Mouse (Mus musculus): ENCODE data around the gene Plvap. TPM values are rescaled to one million over a fixed set of nuclear protein-coding genes. Genes with fewer than 3 reads are reported as not detected.

Gene Plvap
- polyA plus RNA-seq, 1 experiment, result 11.0 TPM

GRCm38 (mm10) chr8:71513018-71513754, 1.6 kb upstream of the Plvap start:
- Histone ChIP-seq H3K4me1 (ENCODE audit: control insufficient read depth, insufficient read depth, low read length) (no peaks in the 10 kb centered on the region), H3K27ac (ENCODE audit: insufficient read depth, low read length) (no peak overlapping the region), H3K4me3 (ENCODE audit: insufficient read depth, low read length) (no peak overlapping the region)
- TF ChIP-seq CTCF (IDR thresholded peaks at IDR 0.05; ENCODE audit: extremely low read depth, insufficient read depth, low read length), result no peak
- no peak for TF ChIP-seq POLR2A (IDR thresholded peaks at IDR 0.05; ENCODE audit: extremely low read depth, insufficient read depth, low read length)

GRCm38 (mm10) chr8:71509316-71509715, 2.2 kb downstream of the Plvap start:
- Histone ChIP-seq H3K27ac (ENCODE audit: insufficient read depth, low read length) (no peak overlapping the region), H3K4me3 (ENCODE audit: insufficient read depth, low read length) (no peak overlapping the region), H3K4me1 (ENCODE audit: control insufficient read depth, insufficient read depth, low read length) (no peaks in the 10 kb centered on the region)
- no peak for TF ChIP-seq CTCF (IDR thresholded peaks at IDR 0.05; ENCODE audit: extremely low read depth, insufficient read depth, low read length)
- no peak for TF ChIP-seq POLR2A (IDR thresholded peaks at IDR 0.05; ENCODE audit: extremely low read depth, insufficient read depth, low read length)

GRCm38 (mm10) chr8:71507589-71508104, 3.9 kb downstream of the Plvap start:
- no peak for TF ChIP-seq CTCF (IDR thresholded peaks at IDR 0.05; ENCODE audit: extremely low read depth, insufficient read depth, low read length)
- peak; percentile 65; the same call in 1 of the 2 replicates for TF ChIP-seq POLR2A (IDR thresholded peaks at IDR 0.05; ENCODE audit: extremely low read depth, insufficient read depth, low read length)
- Histone ChIP-seq H3K27ac (ENCODE audit: insufficient read depth, low read length) (no peak overlapping the region), H3K4me1 (ENCODE audit: control insufficient read depth, insufficient read depth, low read length) (no peaks in the 10 kb centered on the region), H3K4me3 (ENCODE audit: insufficient read depth, low read length) (peak overlapping the region; percentile 55)

- Histone ChIP-seq H3K4me3 (ENCODE audit: insufficient read depth, low read length) (no peak overlapping the region), H3K4me1 (ENCODE audit: control insufficient read depth, insufficient read depth, low read length) (no peaks in the 10 kb centered on the region), H3K27ac (ENCODE audit: insufficient read depth, low read length) (no peak overlapping the region)
- TF ChIP-seq CTCF (IDR thresholded peaks at IDR 0.05; ENCODE audit: extremely low read depth, insufficient read depth, low read length) (no peak), POLR2A (IDR thresholded peaks at IDR 0.05; ENCODE audit: extremely low read depth, insufficient read depth, low read length) (no peak)
Observed at GRCm38 (mm10) chr8:71505979-71506378, 5.6 kb downstream of the Plvap start.

- Histone ChIP-seq H3K27ac (ENCODE audit: insufficient read depth, low read length) (no peak overlapping the region), H3K4me1 (ENCODE audit: control insufficient read depth, insufficient read depth, low read length) (no peaks in the 10 kb centered on the region), H3K4me3 (ENCODE audit: insufficient read depth, low read length) (no peak overlapping the region)
- TF ChIP-seq CTCF (IDR thresholded peaks at IDR 0.05; ENCODE audit: extremely low read depth, insufficient read depth, low read length) (no peak), POLR2A (IDR thresholded peaks at IDR 0.05; ENCODE audit: extremely low read depth, insufficient read depth, low read length) (no peak)
Observed at GRCm38 (mm10) chr8:71505326-71505725, 6.2 kb downstream of the Plvap start.

GRCm38 (mm10) chr8:71504349-71504748, 7.2 kb downstream of the Plvap start:
- H3K27ac ChIP-seq (ENCODE audit: insufficient read depth, low read length), result no peak overlapping the region
- no peaks in the 10 kb centered on the region for H3K4me1 ChIP-seq (ENCODE audit: control insufficient read depth, insufficient read depth, low read length)
- no peak for TF ChIP-seq CTCF (IDR thresholded peaks at IDR 0.05; ENCODE audit: extremely low read depth, insufficient read depth, low read length)
- TF ChIP-seq POLR2A (IDR thresholded peaks at IDR 0.05; ENCODE audit: extremely low read depth, insufficient read depth, low read length), result no peak

GRCm38 (mm10) chr8:71498816-71499690, 12.5 kb downstream of the Plvap start:
- Histone ChIP-seq H3K4me1 (ENCODE audit: control insufficient read depth, insufficient read depth, low read length) (no peaks in the 10 kb centered on the region), H3K27ac (ENCODE audit: insufficient read depth, low read length) (no peak overlapping the region), H3K4me3 (ENCODE audit: insufficient read depth, low read length) (no peak overlapping the region)
- TF ChIP-seq CTCF (IDR thresholded peaks at IDR 0.05; ENCODE audit: extremely low read depth, insufficient read depth, low read length) (no peak), POLR2A (IDR thresholded peaks at IDR 0.05; ENCODE audit: extremely low read depth, insufficient read depth, low read length) (0 out of 2 replicates have a peak, but pooled peaks have one; percentile 17)

More at GRCm38 (mm10) chr8:71504349-71504748, 7.2 kb downstream of the Plvap start:
- no peak overlapping the region for H3K4me3 ChIP-seq (ENCODE audit: insufficient read depth, low read length)

- Histone ChIP-seq H3K4me1 (ENCODE audit: control insufficient read depth, insufficient read depth, low read length) (no peaks in the 10 kb centered on the region), H3K27ac (ENCODE audit: insufficient read depth, low read length) (no peak overlapping the region), H3K4me3 (ENCODE audit: insufficient read depth, low read length) (no peak overlapping the region)
- TF ChIP-seq POLR2A (IDR thresholded peaks at IDR 0.05; ENCODE audit: extremely low read depth, insufficient read depth, low read length) (no peak), CTCF (IDR thresholded peaks at IDR 0.05; ENCODE audit: extremely low read depth, insufficient read depth, low read length) (no peak)
Observed at GRCm38 (mm10) chr8:71497881-71498501, 13.6 kb downstream of the Plvap start.

- Histone ChIP-seq H3K4me1 (ENCODE audit: control insufficient read depth, insufficient read depth, low read length) (no peaks in the 10 kb centered on the region), H3K27ac (ENCODE audit: insufficient read depth, low read length) (no peak overlapping the region), H3K4me3 (ENCODE audit: insufficient read depth, low read length) (no peak overlapping the region)
- TF ChIP-seq POLR2A (IDR thresholded peaks at IDR 0.05; ENCODE audit: extremely low read depth, insufficient read depth, low read length) (no peak), CTCF (IDR thresholded peaks at IDR 0.05; ENCODE audit: extremely low read depth, insufficient read depth, low read length) (no peak)
Observed at GRCm38 (mm10) chr8:71497077-71497645, 14.4 kb downstream of the Plvap start.

Data from cortical plate, adult 2 months (tissue).